27 mouse cellular contexts compared by ENCODE assay signal in genomic region chr19:55846256-55846655, GRCm38 (mm10).
DNase-seq lines count a peak whose midpoint lies in the region; ATAC-seq lines count a peak whose summit lies in the region.
"Had no signal": no experiment of that assay in that cellular context is flagged by ENCODE, and none has a peak within 500 bp of the region (broad histone marks: within the 10 kb centered on the region; RNA-seq: fewer than 3 reads in every experiment).

No protein-coding gene starts in this region.

- H3K4me1 ChIP-seq in kidney, embryonic 14.5 days (ENCODE audit: control insufficient read depth, insufficient read depth, low read length), result peaks cover 5% of the 10 kb centered on the region; the same call in 1 of the 2 replicates
- peaks cover 7% of the 10 kb centered on the region; the same call in 1 of the 2 replicates for H3K4me1 ChIP-seq in brown adipose tissue, adult 24 weeks (ENCODE audit: control insufficient read depth, insufficient read depth, insufficient read length, low read length)

- no peak overlapping the region for H3K27ac ChIP-seq in kidney, embryonic 14.5 days (ENCODE audit: low read depth, low read length)
- peak overlapping the region; percentile 0; the same call in 1 of the 2 replicates for H3K27ac ChIP-seq in brown adipose tissue, adult 24 weeks (replicated peaks; ENCODE audit: low read depth, low read length)
- H3K27ac ChIP-seq: forebrain, embryonic 10.5 days; forebrain, embryonic 13.5 days; heart, embryonic 15.5 days; hindbrain, embryonic 13.5 days had no signal

- no peak for ATAC-seq in kidney, embryonic 14.5 days (ENCODE audit: low FRiP score, low TSS enrichment)
- no peak for ATAC-seq in monocyte, adult 5-6 weeks (replicated peaks; ENCODE audit: insufficient number of reproducible peaks, low FRiP score, low TSS enrichment, poor library complexity, severe bottlenecking)
- ATAC-seq: activated CD4-positive, CD25-positive, alpha-beta regulatory T cell, adult 4 months; CD4-positive, CD25-positive, alpha-beta regulatory T cell, adult 4 months; forebrain, embryonic 13.5 days; forebrain, embryonic 16.5 days; hindbrain, embryonic 16.5 days had no signal

- peak; percentile 47 for DNase-seq in kidney, adult 11 months
- DNase-seq in kidney, adult 8-10 months, result peak; percentile 47 to 61
- no peak for DNase-seq in kidney, postnatal 4 days
- DNase-seq in kidney, postnatal 14 days, result peak; percentile 38
- no peak for DNase-seq in urinary bladder, postnatal 10 days (ENCODE audit: low spot score)
- DNase-seq: adrenal gland, adult 8-10 months; adrenal gland, postnatal 25 days; cerebellum, adult 18-20 months; cerebellum, adult 9-10 months; cerebellum, postnatal 25 days; gastrocnemius, postnatal 14 days; heart, adult 18-20 months; heart, postnatal 10 days; heart, postnatal 36 days had no signal

- no peak overlapping the region for H3K9ac ChIP-seq in kidney, embryonic 14.5 days (ENCODE audit: low read depth, low read length)
- H3K9ac ChIP-seq: forebrain, embryonic 13.5 days; heart, embryonic 12.5 days; heart, embryonic 15.5 days; hindbrain, embryonic 13.5 days had no signal

- no peak overlapping the region for H3K4me2 ChIP-seq in kidney, embryonic 14.5 days (replicated peaks; ENCODE audit: low read depth, low read length)
- H3K4me2 ChIP-seq: forebrain, embryonic 13.5 days; heart, embryonic 12.5 days; heart, embryonic 15.5 days; hindbrain, embryonic 13.5 days had no signal

- H3K27me3 ChIP-seq in kidney, embryonic 14.5 days (ENCODE audit: control insufficient read depth, insufficient read depth, low read length), result no peaks in the 10 kb centered on the region
- H3K27me3 ChIP-seq: forebrain, embryonic 13.5 days; heart, embryonic 12.5 days; heart, embryonic 15.5 days; hindbrain, embryonic 13.5 days had no signal

- WGBS in kidney, embryonic 14.5 days, result 89% methylated on average over 6 of the region's 6 CpGs

- no peaks in the 10 kb centered on the region for H3K9me3 ChIP-seq in kidney, embryonic 14.5 days (ENCODE audit: control insufficient read depth, low read length)
- H3K9me3 ChIP-seq: forebrain, embryonic 10.5 days; forebrain, embryonic 13.5 days; heart, embryonic 12.5 days; heart, embryonic 15.5 days; hindbrain, embryonic 10.5 days; hindbrain, embryonic 13.5 days had no signal

- no peaks in the 10 kb centered on the region; the same call in 1 of the 2 replicates for H3K36me3 ChIP-seq in kidney, embryonic 14.5 days (ENCODE audit: control insufficient read depth, insufficient read depth, low read length)
- H3K36me3 ChIP-seq: heart, embryonic 12.5 days; heart, embryonic 15.5 days; hindbrain, embryonic 13.5 days had no signal

- no peak overlapping the region for H3K4me3 ChIP-seq in kidney, embryonic 14.5 days (ENCODE audit: low read length)
- H3K4me3 ChIP-seq in brown adipose tissue, adult 24 weeks (ENCODE audit: insufficient read depth, low read depth, low read length), result no peak overlapping the region
- H3K4me3 ChIP-seq: forebrain, embryonic 10.5 days; forebrain, embryonic 13.5 days; heart, embryonic 12.5 days; heart, embryonic 15.5 days; hindbrain, embryonic 10.5 days; hindbrain, embryonic 13.5 days had no signal

Comparison
In these comparisons a context has a peak if more than half of its experiments do, and no peak if none do; other contexts are left out.
1. DNase-seq: peak in kidney, adult 11 months (single experiment), kidney, adult 8-10 months (2 of 2) and kidney, postnatal 14 days (single experiment); none in kidney, postnatal 4 days (0 of 2) and urinary bladder, postnatal 10 days (single experiment).